Mouse (Mus musculus): ENCODE results near the gene Zfp960. TPM values are rescaled to one million over a fixed set of nuclear protein-coding genes. Genes with fewer than 3 reads are reported as not detected.
"Not testable (repeated sequence)": the region's sequence is repeated elsewhere in the genome, so short reads cannot be mapped to it uniquely, and the experiment has no call there.

Gene Zfp960
- 5.7 and 6.3 TPM in 2 replicates for polyA plus RNA-seq (2015; fragmentation: Nextera tagmentation; extraction: Ambion mirVana)

GRCm38 (mm10) chr17:17063628-17064494, at the start of gene Zfp960:
Gene Zfp960 (plus strand): TSS chr17:17064113.
- peak within 1 kb of the TSS; percentile 58 for H3K4me2 ChIP-seq
- not testable (repeated sequence) for H3K36me3 ChIP-seq; H3K9me3 ChIP-seq (replicated peaks); H3K4me1 ChIP-seq; H3K27me3 ChIP-seq
- peak; percentile 100 for ATAC-seq (replicated peaks; ENCODE audit: low FRiP score)
- peak within 1 kb of the TSS; percentile 61 for H3K4me3 ChIP-seq (replicated peaks)
- under 1% methylated on average over 20 of the region's 21 CpGs for WGBS
- H3K27ac ChIP-seq: peak within 1 kb of the TSS; percentile 68; the same call in 1 of the 2 replicates
- H3K9ac ChIP-seq: peak within 1 kb of the TSS; percentile 39; the same call in 1 of the 2 replicates

DNA sequence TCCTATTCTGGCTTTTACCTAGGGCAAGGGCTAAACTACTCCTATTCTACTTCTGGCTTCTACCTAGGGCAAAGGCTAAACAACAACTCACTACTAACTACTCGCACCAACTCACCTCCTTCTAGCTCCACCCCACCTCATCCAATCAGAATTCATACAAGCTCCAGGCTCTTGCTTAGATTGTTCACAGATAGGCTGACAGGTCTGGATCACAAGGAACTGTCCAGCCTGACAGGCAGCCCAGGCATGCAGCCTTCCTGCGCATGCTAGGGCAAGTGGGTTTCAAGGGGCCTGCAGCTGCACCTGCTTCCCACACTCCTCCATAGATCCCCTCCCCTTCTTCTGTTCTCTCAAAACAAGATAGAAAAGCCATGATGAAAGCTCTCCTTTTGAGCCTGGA, 45.8 kb upstream of the Zfp960 start:
- not testable (repeated sequence) for ATAC-seq (replicated peaks; ENCODE audit: low FRiP score); H3K4me3 ChIP-seq (replicated peaks); H3K9ac ChIP-seq; H3K9me3 ChIP-seq (replicated peaks); H3K27me3 ChIP-seq; H3K27ac ChIP-seq; H3K36me3 ChIP-seq; H3K4me1 ChIP-seq; H3K4me2 ChIP-seq
- WGBS: 99% methylated on average over 2 of the region's 2 CpGs

DNA sequence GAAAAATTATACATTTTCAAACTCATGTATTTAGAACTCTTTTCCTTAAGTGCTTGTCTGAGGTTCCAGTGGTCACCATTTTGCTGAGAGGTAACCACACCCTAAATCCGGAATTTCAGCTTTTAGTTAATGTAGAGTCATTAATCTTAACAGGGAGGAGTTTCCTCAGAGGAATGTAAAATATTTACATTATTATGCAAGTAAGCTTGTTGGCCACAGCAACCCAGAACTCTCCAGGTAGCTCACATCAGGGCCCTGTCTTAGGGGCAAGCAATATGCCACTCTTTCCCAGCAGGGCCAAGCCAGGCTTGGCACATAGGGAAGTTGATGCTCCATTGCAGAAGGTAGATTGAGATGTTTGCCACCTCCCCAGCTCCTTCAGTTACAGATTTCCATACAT, 4.3 kb upstream of the Zfp960 start:
- not testable (repeated sequence) for H3K4me1 ChIP-seq; H3K4me2 ChIP-seq; H3K36me3 ChIP-seq; H3K4me3 ChIP-seq (replicated peaks); ATAC-seq (replicated peaks; ENCODE audit: low FRiP score); H3K9ac ChIP-seq; H3K27ac ChIP-seq; H3K27me3 ChIP-seq; H3K9me3 ChIP-seq (replicated peaks)
- 67% methylated on average over 1 of the region's 1 CpGs for WGBS

DNA sequence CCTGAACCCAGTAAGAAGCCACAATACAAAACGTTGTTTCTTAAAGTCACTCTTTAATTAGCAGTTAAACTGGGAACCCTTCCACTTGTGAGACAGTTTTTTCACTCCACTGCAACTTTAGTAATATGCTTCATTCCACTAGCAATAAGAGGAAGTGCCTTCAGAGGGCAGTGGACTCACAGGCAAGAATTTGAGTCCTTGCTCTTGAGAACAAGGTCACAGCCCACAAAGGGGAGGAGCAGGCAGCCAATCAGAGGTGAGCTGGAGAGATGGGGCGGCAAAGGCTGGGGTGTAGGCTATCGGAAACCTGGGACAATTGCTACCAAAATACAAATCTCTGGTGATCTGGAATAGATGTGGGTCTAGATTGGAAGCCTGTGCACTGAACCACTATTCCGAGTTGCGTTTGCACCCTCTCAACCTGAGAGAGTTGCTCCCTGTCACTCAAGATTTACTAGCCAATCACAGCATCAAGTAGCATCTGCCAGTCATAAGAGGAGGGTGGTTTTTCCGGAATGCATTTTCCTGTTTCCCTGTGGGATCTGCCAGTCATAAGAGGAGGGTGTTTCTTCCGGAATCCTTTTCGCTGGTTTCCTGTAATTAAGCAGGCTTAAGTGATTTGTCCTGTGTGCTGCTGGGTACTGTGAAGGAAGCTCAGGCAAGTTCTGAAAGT, 57.1 kb downstream of the Zfp960 start, which contains the start of gene Zfp97:
Gene Zfp97, plus strand, starts transcription at position 586 of the 673 bp plus-strand sequence.
- no CpG with 5 or more reads among the region's 8 CpGs for WGBS
- H3K27me3 ChIP-seq; H3K9me3 ChIP-seq (replicated peaks); H3K36me3 ChIP-seq; H3K4me3 ChIP-seq (replicated peaks); H3K9ac ChIP-seq; H3K4me2 ChIP-seq; H3K4me1 ChIP-seq; H3K27ac ChIP-seq: not testable (repeated sequence)
- peak; percentile 100 for ATAC-seq (replicated peaks; ENCODE audit: low FRiP score)

Other genes with a start within 250 kb of the Zfp960 start
- gene Zfp97, start 57.3 kb downstream of the Zfp960 start, polyA plus RNA-seq (2015; fragmentation: Nextera tagmentation; extraction: Ambion mirVana): 6.9 and 7.3 TPM in 2 replicates

Data from kidney, embryonic 15.5 days (tissue).